Mouse (Mus musculus) left cerebral cortex, postnatal 36 days (tissue): ENCODE measurements around the gene Myg1. TPM values are rescaled to one million over a fixed set of nuclear protein-coding genes. Genes with fewer than 3 reads are reported as not detected.

Experiments
- DNase-seq, 2 experiments: peaks; one replicate each; pipeline ENCODE4 v3.0.0; 2021 to 2022; ENCODE audit warnings: low spot score in 2 of 2, mixed read lengths in 1 of 2
- intact Hi-C: fragments of 180-260 bp; cut with DNase I; formaldehyde crosslinking; loops from one replicate; pipeline ENCODE4 v1.15.1; 2025
- total RNA-seq, 2 experiments: library from RNA; stranded (reverse); gene quantifications; 2 replicates each; pipeline ENCODE4 v1.2.3; 2021

Gene Myg1
- total RNA-seq, 2 experiments from 2014 or later, result 45.8 to 69.3 TPM

GRCm38 (mm10) chr15:102339612-102340011, 8.1 kb downstream of the Myg1 start:
- no peak for DNase-seq
- intact Hi-C loops, result loop anchor here (5.0 kb wide), 1 partner anchor 38 kb away; no protein-coding TSS in a partner anchor

- no peak for DNase-seq
- intact Hi-C loops, result loop anchor here (5.0 kb wide), 1 partner anchor 36 kb away; no protein-coding TSS in a partner anchor
Observed at GRCm38 (mm10) chr15:102341580-102341979, 10.1 kb downstream of the Myg1 start.

- DNase-seq, result no peak
- intact Hi-C loops, result loop anchor here (5.0 kb wide), 1 partner anchor 33 kb away; no protein-coding TSS in a partner anchor
Observed at GRCm38 (mm10) chr15:102344490-102344889, 13.0 kb downstream of the Myg1 start.

- DNase-seq, result no peak
- intact Hi-C loops, result no loop called here
Observed at GRCm38 (mm10) chr15:102346444-102346843, 14.9 kb downstream of the Myg1 start.

GRCm38 (mm10) chr15:102350138-102350941, 18.8 kb downstream of the Myg1 start, which contains the start of gene Aaas:
Gene Aaas (minus strand): TSS chr15:102350771.
- peak; percentile 93 to 94 for DNase-seq
- intact Hi-C loops, result no loop called here

- no peak for DNase-seq
- intact Hi-C loops, result no loop called here
Observed at GRCm38 (mm10) chr15:102350942-102351291, 19.4 kb downstream of the Myg1 start.

GRCm38 (mm10) chr15:102352177-102352576, 20.7 kb downstream of the Myg1 start:
- intact Hi-C loops, result no loop called here
- no peak for DNase-seq

- intact Hi-C loops, result no loop called here
- no peak for DNase-seq
Observed at GRCm38 (mm10) chr15:102353986-102354385, 22.5 kb downstream of the Myg1 start.

- intact Hi-C loops, result no loop called here
- peak; percentile 19 to 24 for DNase-seq
Observed at GRCm38 (mm10) chr15:102355134-102355870, 23.8 kb downstream of the Myg1 start.

GRCm38 (mm10) chr15:102355871-102356441, 24.4 kb downstream of the Myg1 start:
- intact Hi-C loops, result loop anchor here (2.0 kb wide), 1 partner anchor 21 kb away; no protein-coding TSS in a partner anchor
- peak in 1 of 2 experiments; percentile 33 for DNase-seq

GRCm38 (mm10) chr15:102356501-102357325, 25.2 kb downstream of the Myg1 start:
- intact Hi-C loops, result loop anchor here (2.0 kb wide), 1 partner anchor 20 kb away; no protein-coding TSS in a partner anchor
- no peak for DNase-seq

- intact Hi-C loops, result no loop called here
- DNase-seq, result no peak
Observed at GRCm38 (mm10) chr15:102358126-102358525, 26.6 kb downstream of the Myg1 start.

GRCm38 (mm10) chr15:102358834-102359233, 27.3 kb downstream of the Myg1 start:
- intact Hi-C loops, result no loop called here
- no peak for DNase-seq

- DNase-seq, result no peak
- intact Hi-C loops, result no loop called here
Observed at GRCm38 (mm10) chr15:102362648-102363047, 31.1 kb downstream of the Myg1 start.

GRCm38 (mm10) chr15:102364678-102365077, 33.2 kb downstream of the Myg1 start:
- intact Hi-C loops, result no loop called here
- no peak for DNase-seq

- intact Hi-C loops, result no loop called here
- DNase-seq, result no peak
Observed at GRCm38 (mm10) chr15:102366238-102366637, 34.7 kb downstream of the Myg1 start.

- intact Hi-C loops, result no loop called here
- DNase-seq, result no peak
Observed at GRCm38 (mm10) chr15:102366733-102367344, 35.3 kb downstream of the Myg1 start, which contains the start of gene Sp7. Gene Sp7 (minus strand): TSS chr15:102367182.

GRCm38 (mm10) chr15:102369972-102370371, 38.5 kb downstream of the Myg1 start:
- intact Hi-C loops, result no loop called here
- DNase-seq, result no peak

GRCm38 (mm10) chr15:102370727-102371126, 39.2 kb downstream of the Myg1 start:
- no peak for DNase-seq
- intact Hi-C loops, result no loop called here
